Mouse (Mus musculus) heart, postnatal 36 days (tissue): ENCODE data around the gene Ybey. TPM values are rescaled to one million over a fixed set of nuclear protein-coding genes. Genes with fewer than 3 reads are reported as not detected.

Source experiments
- DNase-seq, 2 experiments: peaks; one replicate each; pipeline ENCODE4 v3.0.0; 2021 to 2022
- intact Hi-C: fragments of 180-260 bp; cut with DNase I; formaldehyde crosslinking; loops from one replicate; pipeline ENCODE4 v1.15.1; 2025
- total RNA-seq, 2 experiments: library from RNA; stranded (reverse); gene quantifications; 2 replicates each; pipeline ENCODE4 v1.2.3; 2021

The Ybey gene
- total RNA-seq, 2 experiments from 2014 or later, result 2.9 to 4.0 TPM

GRCm38 (mm10) chr10:76445996-76446681 lies 22.8 kb downstream of the Ybey start:
- DNase-seq, result peak in 1 of 2 experiments; percentile 7
- intact Hi-C loops, result loop anchor here (5.0 kb wide), 1 partner anchor 176 kb away; the partner anchor contains the start of gene Col6a2

GRCm38 (mm10) chr10:76442178-76443088 lies 26.5 kb downstream of the Ybey start, which contains the start of gene Pcnt:
Gene Pcnt, minus strand, starts transcription at chr10:76442786.
- peak; percentile 96 for DNase-seq
- intact Hi-C loops, result loop anchor here (2.0 kb wide), 1 partner anchor 26 kb away; the partner anchor contains the start of genes Mcm3ap and Ybey

- DNase-seq, result no peak
- intact Hi-C loops, result no loop called here
Observed at GRCm38 (mm10) chr10:76440281-76440680, 28.6 kb downstream of the Ybey start, which contains the start of gene AC141477.1. Gene AC141477.1, minus strand, starts transcription at chr10:76440444.

GRCm38 (mm10) chr10:76439107-76439890 lies 29.6 kb downstream of the Ybey start:
- intact Hi-C loops, result no loop called here
- no peak for DNase-seq

DNA sequence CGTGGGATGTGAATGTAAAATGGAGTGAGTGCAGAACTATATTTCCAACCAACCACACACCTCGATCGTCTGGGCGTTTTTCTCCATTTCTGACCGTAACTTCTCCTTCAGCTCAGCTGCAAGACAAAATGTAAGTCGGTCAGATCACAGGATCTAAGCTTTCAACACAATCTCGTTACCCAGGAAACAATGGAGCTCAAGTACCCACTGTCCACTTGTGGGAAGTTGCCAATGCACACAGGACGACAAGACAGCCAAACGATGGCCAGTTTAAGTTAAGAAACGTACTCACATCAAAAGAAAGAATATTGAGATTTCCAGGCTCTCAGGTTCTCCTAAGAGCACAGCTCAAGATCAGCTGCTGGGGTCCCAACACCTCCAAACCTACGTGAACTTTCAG lies 35.0 kb downstream of the Ybey start:
- intact Hi-C loops, result no loop called here
- no peak for DNase-seq

GRCm38 (mm10) chr10:76425674-76426073 lies 43.2 kb downstream of the Ybey start:
- DNase-seq, result no peak
- intact Hi-C loops, result no loop called here

DNA sequence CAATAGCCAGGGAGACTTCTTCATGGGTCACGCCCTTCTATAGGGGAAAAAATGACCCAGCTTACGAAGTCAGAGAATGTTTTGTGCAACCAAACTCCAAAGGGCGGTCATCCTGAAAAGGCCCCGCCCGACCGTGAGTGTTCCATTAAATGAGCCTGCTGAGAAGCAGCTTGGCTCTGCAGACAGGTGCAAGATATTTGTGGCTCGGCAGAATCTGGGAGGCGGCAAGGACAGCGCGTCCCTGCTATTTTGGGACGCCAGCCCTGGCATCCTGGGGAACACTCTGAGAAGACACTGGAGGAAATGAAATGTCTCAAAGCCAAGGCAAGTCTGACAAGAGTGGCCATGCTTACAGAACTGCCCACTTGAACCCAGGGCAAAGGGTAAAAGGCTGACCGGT lies 52.1 kb downstream of the Ybey start:
- intact Hi-C loops, result no loop called here
- DNase-seq, result peak; percentile 42 to 54

Other genes with a start within 250 kb of the Ybey start
- 10 to 100 TPM; 10.9 to 12.3 TPM for gene Prmt2, start 231.2 kb downstream of the Ybey start, total RNA-seq
- gene S100b, start 215.3 kb downstream of the Ybey start, total RNA-seq, result 1 to 10 TPM; 1.4 to 1.6 TPM
- gene Dip2a, start 123.8 kb downstream of the Ybey start, total RNA-seq, result 10 to 100 TPM in 1 of 2 experiments, 1 to 10 TPM in 1; 9.7 to 10.0 TPM
- gene AC141477.1, start 28.7 kb downstream of the Ybey start, total RNA-seq, result not detected
- 10 to 100 TPM; 44.8 to 57.6 TPM for gene Pcnt, start 26.3 kb downstream of the Ybey start, total RNA-seq
- under 1 TPM; 0.16 to 0.25 TPM for gene 2610028H24Rik, start 20.0 kb downstream of the Ybey start, total RNA-seq
- gene Mcm3ap, start 187 bp downstream of the Ybey start, total RNA-seq, result 10 to 100 TPM; 22.9 to 23.6 TPM
- gene Lss, start 62.5 kb upstream of the Ybey start, total RNA-seq, result 1 to 10 TPM; 8.0 to 8.2 TPM
- not detected for gene Spatc1l, start 93.2 kb upstream of the Ybey start, total RNA-seq
- not detected for gene Ftcd, start 106.5 kb upstream of the Ybey start, total RNA-seq
- 10 to 100 TPM; 78.2 to 87.8 TPM for gene Col6a2, start 154.5 kb upstream of the Ybey start, total RNA-seq